Mouse (Mus musculus): ENCODE data around the gene Cpa3. TPM values are rescaled to one million over a fixed set of nuclear protein-coding genes. Genes with fewer than 3 reads are reported as not detected.

Gene Cpa3
- total RNA-seq (2021) = 1 to 10 TPM; 5.1 to 7.9 TPM
- long read RNA-seq, experiment 1, partial matches to known transcripts = 0 of 3 reads
- long read RNA-seq, experiment 1, other reads (novel, unspliced or antisense) = 0 of 3 reads
- long read RNA-seq, experiment 2, partial matches to known transcripts = 0 of 1 reads
- long read RNA-seq, experiment 2, other reads (novel, unspliced or antisense) = 0 of 1 reads

DNA sequence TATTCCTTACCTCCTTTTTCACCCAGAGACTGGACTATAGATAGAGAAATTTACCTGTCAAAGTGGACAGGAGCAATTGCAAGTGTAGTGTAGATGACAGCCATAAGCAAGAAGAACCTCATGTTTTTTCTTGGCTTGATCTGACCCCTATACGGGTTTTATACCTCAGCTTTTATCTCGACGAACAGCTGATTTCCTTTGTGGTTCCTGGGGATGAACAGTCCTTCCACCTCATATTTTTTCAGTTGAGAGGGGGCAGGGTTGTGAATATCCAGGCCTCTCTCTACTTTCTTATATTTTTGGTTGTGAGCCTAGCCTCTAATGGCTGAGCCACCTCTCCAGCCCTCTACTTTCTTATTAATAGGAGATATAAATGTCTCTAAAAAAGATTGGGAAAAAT lies at the start of gene Cpa3:
Gene Cpa3, minus strand, starts transcription at position 132 of the 400 bp plus-strand sequence.
- no peak for DNase-seq
- intact Hi-C loops (cut with DNase I; ENCODE audit: low total_unique reads) = no loop called here

- DNase-seq = no peak
- intact Hi-C loops (cut with DNase I; ENCODE audit: low total_unique reads) = no loop called here
Observed at GRCm38 (mm10) chr3:20291370-20291769, 49.4 kb upstream of the Cpa3 start.

GRCm38 (mm10) chr3:20288761-20289160 lies 46.8 kb upstream of the Cpa3 start:
- no peak for DNase-seq
- intact Hi-C loops (cut with DNase I; ENCODE audit: low total_unique reads) = no loop called here

DNA sequence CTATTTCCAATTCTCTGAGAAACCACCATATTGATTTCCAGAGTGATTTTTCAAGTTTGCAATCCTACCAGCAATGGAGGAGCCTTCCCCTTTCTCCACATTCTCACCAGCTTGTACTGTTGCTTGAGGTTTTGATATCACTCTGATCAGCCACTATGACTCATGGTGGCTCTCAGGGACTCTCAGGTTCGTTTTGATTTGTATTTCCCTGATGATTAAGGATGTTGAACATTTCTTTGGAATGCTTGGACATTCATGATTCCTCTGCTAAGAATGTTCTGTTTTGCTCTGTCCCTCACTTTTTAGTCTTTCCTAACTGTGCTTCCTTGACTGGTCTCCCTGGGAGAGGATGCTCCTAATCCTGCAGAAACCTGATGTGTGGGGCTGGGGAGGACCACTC lies 39.8 kb upstream of the Cpa3 start:
- intact Hi-C loops (cut with DNase I; ENCODE audit: low total_unique reads) = no loop called here
- no peak for DNase-seq

DNA sequence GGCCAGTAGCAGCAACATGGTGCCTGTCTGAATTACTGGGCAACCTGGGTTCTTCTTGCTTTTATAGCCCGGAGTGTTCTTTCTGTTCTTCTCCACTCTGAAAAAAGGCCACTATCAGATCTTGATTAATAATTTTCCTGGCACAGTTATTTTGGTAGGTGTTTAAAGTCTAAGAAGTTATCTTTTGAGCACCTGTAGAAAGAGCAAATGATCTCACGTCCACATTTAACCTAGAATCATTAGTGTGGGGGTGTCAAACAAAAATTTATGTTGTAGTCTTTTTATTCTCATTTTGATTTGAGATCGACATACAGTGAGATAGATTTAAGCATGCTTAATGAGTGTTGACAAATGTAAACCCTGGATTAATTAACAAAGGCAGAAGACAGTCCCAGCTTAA lies 33.7 kb upstream of the Cpa3 start, which contains the start of gene Cpb1:
Gene Cpb1, minus strand, starts transcription at position 101 of the 400 bp plus-strand sequence.
- intact Hi-C loops (cut with DNase I; ENCODE audit: low total_unique reads) = no loop called here

DNA sequence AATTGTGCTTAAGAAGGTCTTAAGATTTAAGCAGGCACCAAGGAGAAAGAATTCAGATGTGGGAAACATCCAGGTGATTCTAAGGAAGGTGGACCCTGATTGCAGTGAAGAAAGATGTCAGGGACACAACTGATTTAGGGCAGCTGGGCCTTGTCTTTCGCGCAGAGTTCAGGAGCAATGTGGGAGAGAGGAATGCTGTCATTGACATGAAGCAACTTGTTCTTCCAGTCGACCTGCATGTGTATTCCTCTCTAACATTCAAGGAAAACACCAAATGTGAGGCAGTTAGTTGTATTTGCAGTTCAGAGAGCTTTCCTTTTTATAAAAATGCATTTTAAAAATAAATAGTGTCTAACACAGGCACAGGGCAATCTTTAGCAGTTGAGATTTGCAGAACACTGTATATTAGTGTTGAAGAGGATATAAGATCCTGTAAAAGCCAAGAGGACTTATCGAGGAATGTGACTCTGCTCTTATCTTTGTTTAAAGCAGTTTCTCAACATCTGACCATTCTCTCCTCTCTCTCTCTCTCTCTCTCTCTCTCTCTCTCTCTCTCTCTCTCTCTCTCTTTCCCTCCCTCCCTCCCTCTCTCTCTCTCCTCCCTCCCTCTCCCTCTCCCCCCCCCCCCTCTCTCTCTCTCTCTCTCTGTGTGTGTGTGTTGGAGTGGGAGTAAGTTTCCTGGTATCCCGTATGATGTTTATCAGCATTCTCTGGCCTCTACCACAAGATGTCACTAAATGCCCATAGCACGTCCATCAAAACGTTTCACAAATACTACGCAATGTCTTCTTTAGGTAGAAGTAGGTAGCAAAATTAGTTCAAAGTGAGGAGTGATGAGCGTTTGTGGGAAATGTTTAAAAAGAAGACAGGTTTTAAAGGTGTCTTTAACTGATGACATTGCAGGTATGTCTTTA lies 12.8 kb upstream of the Cpa3 start:
- intact Hi-C loops (cut with DNase I; ENCODE audit: low total_unique reads) = loop anchor here (10.0 kb wide), 1 partner anchor 260 kb away; no protein-coding TSS in a partner anchor
- no peak for DNase-seq

More for the DNA sequence above, 33.7 kb upstream of the Cpa3 start, which contains the start of gene Cpb1:
- no peak for DNase-seq

- intact Hi-C loops (cut with DNase I; ENCODE audit: low total_unique reads) = no loop called here
- DNase-seq = no peak
Observed at GRCm38 (mm10) chr3:20243913-20244312, 1.9 kb upstream of the Cpa3 start.

GRCm38 (mm10) chr3:20239741-20240140 lies 2.2 kb downstream of the Cpa3 start:
- intact Hi-C loops (cut with DNase I; ENCODE audit: low total_unique reads) = no loop called here
- DNase-seq = no peak

DNA sequence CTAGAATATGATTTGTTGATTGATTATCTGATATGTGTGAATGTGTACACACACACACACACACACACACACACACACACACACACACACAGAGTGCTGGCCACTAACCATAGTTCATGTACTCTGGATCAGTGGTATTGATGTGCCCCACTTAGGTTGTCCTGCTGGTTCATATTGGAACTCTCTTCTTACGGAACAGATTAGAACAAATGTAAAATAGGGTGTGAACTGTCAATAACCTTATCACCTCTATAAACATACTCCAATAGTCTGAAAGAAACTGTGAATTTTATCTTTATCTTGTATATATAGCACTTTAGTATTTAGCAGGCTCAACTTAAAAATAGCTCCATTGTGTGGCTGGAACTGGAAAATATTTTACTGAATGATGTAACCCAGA lies 5.0 kb downstream of the Cpa3 start:
- intact Hi-C loops (cut with DNase I; ENCODE audit: low total_unique reads) = no loop called here
- DNase-seq = no peak

- intact Hi-C loops (cut with DNase I; ENCODE audit: low total_unique reads) = no loop called here
- DNase-seq = no peak
Observed at GRCm38 (mm10) chr3:20229027-20229426, 13.0 kb downstream of the Cpa3 start.

DNA sequence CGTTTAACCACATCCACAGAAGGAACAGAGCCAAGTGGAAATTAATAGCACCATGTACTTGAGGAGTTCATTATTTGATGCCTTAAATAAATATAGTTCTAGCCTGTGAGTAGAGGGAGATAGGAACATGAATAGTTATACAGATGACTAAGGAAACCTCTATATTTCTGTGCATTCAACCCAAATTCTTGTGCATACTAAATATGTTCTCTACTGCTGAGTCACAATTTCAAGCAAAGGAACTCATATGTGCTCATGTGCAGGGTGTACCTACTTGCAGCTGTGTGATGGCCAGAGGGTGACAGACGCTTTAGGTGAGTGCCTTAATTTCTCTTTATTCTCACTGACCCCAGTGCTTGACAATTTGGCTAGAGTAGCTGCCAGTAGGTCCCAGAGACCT lies 16.6 kb downstream of the Cpa3 start:
- intact Hi-C loops (cut with DNase I; ENCODE audit: low total_unique reads) = no loop called here
- DNase-seq = no peak

DNA sequence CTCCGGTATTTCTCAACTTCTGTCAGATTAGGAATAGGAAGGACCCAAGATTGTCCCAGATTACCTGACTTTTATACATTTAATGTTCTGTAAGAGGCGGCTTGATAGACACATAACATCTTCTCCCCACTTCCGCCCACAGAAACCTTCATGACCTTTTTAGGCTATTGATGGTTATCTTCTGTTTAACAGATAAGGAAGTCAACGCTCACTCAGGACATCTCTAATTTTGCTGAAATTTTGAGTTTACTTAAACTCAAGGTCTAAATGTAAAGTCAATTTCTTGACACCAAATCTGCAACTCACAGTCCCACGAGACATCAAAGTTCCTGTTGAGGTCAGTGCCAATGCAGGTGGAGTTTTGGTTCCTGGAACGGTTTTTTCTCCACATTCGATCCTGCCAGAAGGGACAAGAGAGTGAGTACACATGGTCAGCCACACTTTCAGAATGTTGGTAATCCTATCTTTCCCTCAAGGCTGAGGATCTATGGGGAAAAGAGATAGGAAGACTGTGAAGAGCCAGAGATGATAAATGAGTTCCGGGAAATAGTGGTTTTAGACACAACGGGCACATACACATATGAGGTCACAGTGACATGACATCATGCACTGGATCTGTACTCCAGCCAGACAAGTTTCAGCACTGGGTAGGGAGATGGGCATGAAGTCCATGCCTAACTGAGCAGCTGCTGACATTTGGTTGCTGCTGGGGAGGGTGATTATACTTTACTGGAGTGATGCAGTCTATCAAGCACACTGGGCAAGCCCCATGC lies 18.9 kb downstream of the Cpa3 start:
- intact Hi-C loops (cut with DNase I; ENCODE audit: low total_unique reads) = no loop called here

DNA sequence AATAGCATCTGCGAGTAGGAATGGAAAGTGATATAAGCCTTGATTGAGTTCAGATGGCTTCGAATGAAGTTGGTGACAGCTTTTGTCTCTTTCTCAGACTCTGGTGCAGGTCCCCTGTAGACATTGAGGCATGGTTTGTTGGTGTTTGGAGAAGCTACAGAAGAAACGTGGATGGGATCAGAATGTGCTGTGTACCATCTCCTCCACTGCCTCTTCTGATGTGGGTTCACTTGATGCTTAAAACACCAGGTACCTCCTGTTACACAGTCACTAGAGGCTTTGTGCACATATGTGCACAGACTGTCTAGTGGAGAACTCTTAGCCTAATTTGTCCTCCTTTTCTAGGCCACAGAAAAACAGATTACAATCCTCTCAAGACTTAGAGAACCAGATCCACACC lies 19.8 kb downstream of the Cpa3 start:
- no peak for DNase-seq
- intact Hi-C loops (cut with DNase I; ENCODE audit: low total_unique reads) = no loop called here

More for the DNA sequence above, 18.9 kb downstream of the Cpa3 start:
- no peak for DNase-seq

- intact Hi-C loops (cut with DNase I; ENCODE audit: low total_unique reads) = no loop called here
Observed at GRCm38 (mm10) chr3:20198869-20199268, 43.1 kb downstream of the Cpa3 start.

DNA sequence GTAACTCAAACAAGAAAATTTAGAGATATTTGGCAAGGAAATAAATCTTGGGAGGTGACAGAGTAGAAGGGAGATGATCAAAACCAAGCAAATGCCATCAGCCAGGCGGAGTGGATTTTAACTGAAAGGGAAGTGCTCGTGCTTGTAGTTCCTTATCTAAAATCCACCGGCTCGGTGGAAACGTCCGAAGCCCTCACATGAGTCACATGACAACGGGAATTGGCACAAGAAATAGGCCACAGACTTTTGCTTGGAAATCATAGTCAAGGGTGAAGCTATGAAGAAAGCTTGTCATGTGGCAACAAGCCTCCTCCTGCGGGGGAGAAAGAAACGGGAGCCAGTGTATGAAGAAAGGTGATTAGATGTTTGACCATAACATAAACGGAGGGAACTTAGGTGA lies 44.1 kb downstream of the Cpa3 start:
- intact Hi-C loops (cut with DNase I; ENCODE audit: low total_unique reads) = no loop called here
- DNase-seq = no peak

More at GRCm38 (mm10) chr3:20198869-20199268, 43.1 kb downstream of the Cpa3 start:
- DNase-seq = peak; percentile 22

DNA sequence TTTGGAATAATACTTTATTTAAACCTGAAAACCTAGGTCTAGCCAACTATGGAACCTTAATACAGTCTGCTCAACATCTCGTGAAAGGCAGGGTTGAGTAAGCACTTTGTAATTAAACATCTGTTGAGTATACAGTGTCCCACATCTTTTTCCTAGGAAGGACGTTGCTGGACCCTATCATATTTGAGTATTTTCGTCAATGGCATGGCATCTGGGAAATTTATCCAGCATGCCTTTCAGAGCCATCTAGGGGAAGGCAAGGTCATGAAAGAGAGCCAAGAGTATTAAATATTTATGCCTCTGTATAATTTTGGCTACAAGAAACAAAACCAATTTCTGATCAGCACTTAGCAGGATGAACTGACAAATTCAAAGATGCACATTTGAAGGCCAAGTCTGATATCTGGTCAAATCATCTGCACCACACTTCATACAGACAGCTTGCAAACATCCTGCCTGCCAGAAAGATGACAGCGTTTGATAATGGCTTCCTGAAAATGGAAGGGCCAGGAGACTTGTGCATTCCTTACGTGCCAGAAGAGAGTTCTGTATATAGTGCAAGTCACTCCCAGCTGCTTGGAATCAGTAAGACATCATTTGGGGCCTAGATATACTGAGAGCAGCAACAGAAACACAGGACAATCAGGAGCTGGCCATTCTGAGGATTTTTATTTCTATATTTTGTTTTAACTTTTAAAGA lies 52.9 kb downstream of the Cpa3 start:
- DNase-seq = no peak
- intact Hi-C loops (cut with DNase I; ENCODE audit: low total_unique reads) = no loop called here

DNA sequence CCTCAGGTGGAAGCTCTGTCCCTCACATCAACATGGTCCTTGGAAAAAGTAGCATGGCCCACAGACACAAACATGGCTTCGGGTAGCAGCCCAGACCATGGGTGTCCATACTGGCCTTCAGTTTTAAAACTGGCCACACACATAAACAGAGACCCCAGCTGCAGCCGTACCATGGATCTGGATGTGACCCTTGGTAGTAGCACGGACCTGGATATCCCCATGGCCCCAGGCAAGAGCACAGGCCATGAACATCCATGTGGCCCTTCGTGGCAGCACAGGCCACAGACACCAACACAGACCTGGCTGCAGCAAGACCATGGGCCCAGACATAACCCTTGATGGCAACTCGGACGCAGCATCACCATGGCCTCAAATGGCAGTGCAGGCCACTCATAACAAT lies 69.6 kb downstream of the Cpa3 start:
- DNase-seq = no peak
- intact Hi-C loops (cut with DNase I; ENCODE audit: low total_unique reads) = no loop called here

GRCm38 (mm10) chr3:20167487-20167886 lies 74.5 kb downstream of the Cpa3 start:
- intact Hi-C loops (cut with DNase I; ENCODE audit: low total_unique reads) = no loop called here
- DNase-seq = no peak
